Mouse (Mus musculus) splenic B cell, adult 2 months (primary cell): ENCODE measurements at regions not wholly inside any gene's neighbourhood (a gene's known extent, or its start where the extent isn't known, plus 50 kb on each side); places are given as distances from the start of the nearest gene placed in this dataset.

ENCODE experiments used
- DNase-seq: peaks from one replicate; pipeline ENCODE4 v3.0.0-alpha.2; 2011; ENCODE audit warnings: low read depth, low spot score
- H3K27me3 ChIP-seq: 2 replicates; pipeline ENCODE4 v1.6.1; 2012; ENCODE audit warnings: mild to moderate bottlenecking, low read length, moderate library complexity, mixed read lengths; ENCODE audit not compliant: control insufficient read depth, poor library complexity, insufficient read depth, severe bottlenecking
- H3K36me3 ChIP-seq: 2 replicates; pipeline ENCODE4 v1.6.1; 2012; ENCODE audit warnings: mild to moderate bottlenecking, low read length, moderate library complexity, mixed read lengths; ENCODE audit not compliant: control insufficient read depth, poor library complexity, insufficient read depth, severe bottlenecking

DNA sequence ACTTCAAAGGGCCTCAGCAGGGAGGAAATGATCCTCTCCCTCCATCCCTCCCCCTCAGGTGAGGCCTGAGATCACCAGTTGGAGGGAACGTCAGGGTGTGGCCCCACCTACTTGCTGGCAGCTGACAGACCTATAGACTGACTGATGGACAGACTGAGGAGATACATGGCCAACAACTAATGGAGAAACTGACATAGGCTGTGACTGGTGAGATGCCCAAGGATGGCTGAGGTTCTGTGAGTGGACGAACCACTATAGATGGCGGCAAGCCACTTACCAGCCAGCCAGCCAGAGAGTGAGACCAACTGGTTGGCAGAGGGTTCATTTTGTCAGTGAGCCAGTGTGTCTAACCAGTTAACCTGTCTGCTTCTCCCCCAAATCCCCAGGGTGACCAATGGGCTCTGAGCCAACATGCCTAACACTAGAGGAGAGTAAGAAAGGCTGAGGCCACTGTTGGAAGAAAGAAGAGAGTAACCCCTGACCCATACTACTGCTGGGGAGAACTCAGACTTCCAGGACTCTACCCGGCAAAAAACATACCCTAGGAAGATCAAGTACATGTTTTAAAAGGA lies 147.4 kb downstream of the Fgf18 start:
- Histone ChIP-seq H3K36me3 (no peaks in the 10 kb centered on the region), H3K27me3 (no peaks in the 10 kb centered on the region)
- no peak for DNase-seq

DNA sequence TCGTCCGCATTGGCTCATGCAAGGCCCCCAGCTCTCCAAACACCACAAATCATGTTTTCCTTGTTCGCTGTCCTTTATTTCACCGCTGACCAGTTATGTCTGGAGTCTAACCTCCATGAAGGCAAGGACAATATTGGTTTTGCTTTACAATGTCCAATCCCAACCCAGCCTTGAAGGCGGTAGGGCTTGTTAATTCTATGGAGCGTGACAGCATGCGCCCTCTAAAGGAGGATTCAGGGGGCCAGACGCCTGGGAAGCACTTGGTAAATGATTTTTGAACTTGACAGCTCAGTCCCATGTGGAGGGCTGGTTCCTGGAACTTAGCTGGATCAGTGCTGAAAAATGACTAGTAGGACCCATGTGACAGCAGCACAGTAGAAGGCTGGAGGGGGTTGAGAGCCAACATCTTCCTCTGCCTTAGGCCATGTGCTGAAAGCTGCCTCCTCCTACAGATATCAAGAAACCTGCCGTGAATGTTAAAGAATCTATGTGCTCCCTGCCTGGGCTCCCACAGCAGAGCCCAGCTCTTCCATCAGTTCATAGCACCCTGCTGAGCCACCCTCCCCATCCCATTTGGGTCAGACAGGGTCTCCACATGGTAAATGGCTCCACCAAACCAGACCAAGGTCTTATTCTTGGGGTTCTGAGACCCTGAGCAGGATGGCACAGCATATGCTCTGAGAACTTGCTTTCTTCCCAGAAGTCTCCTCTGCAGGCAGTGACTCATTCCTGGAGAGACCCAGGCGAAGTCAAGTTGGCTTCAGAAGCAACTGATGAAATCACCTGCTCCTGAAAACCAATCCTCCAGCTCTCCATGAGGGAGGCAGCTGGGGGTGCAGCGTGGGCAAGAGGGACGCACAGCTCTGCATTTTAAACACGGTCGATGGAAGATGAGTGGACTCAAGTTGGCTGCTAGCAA lies 148.3 kb downstream of the Fgf18 start:
- DNase-seq = no peak
- no peaks in the 10 kb centered on the region for H3K36me3 ChIP-seq
- H3K27me3 ChIP-seq = no peaks in the 10 kb centered on the region

DNA sequence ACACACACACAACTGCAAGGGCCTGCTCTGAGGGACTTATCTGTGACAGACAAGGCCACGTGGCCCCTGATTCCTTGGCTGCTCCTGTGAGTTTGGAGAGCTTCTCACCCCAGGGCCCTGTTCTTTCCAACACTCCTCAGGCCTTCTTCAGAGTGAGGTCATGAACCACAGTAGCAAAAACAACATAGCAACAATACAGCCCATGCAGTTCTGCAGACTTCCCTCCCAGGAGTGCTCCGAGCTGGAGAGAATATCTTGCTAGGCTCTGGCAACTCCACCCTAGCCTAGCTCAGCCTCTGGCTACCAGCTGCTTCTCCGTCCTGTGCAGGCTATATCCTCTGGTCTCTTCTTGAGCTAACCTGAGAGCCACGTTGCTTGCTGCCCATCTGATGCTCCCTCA lies 152.8 kb downstream of the Fgf18 start:
- no peaks in the 10 kb centered on the region for H3K36me3 ChIP-seq
- no peak for DNase-seq

DNA sequence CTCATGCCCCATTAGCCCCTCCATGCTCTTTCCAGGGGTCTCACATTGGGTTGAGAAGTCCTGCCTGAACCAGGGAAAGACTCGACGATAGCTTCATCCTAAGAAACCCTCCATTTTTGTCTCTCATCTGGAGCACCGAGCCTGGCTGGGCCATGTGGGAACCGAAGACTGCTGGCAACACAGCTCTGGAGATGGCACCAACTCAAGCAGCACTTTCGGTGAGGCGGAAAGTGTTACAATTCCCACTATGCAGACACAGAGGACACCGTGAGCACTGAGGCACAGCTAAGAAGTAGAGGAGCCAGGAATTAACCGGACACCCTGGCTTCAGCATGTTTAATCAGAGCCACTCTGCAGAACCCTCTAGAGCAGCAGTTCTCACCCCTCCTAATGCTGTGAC lies 153.8 kb downstream of the Fgf18 start:
- Histone ChIP-seq H3K27me3 (no peaks in the 10 kb centered on the region), H3K36me3 (no peaks in the 10 kb centered on the region)
- no peak for DNase-seq

More for the DNA sequence above, 152.8 kb downstream of the Fgf18 start:
- no peaks in the 10 kb centered on the region for H3K27me3 ChIP-seq

DNA sequence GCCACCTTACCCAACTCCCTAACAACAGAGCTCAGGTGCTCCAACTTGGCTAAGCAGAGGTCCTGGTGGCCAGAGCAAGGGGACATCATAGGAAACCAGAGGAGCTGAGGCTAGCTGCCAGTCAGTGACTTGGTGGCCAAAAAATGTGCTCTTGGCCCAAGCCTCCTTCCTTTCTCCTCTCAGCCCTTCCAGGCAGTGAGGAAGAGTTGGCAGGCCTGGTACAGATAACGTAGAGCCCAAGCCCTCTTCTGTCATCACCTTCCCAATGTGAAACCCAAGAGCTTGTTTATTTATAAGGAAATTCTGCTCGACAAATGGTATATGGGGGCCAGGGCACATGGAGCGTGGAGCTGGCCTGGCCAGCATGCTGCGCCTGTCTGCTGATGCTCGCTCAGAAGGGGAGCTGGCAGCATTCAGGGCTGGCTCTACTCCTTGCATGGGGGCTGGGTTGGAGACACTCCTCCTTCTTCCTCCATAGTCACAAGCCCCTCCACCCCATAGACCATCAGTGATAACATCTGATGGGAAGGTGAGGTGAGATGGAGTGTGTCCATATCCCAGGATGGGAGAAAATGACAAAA lies 156.1 kb downstream of the Fgf18 start:
- Histone ChIP-seq H3K36me3 (no peaks in the 10 kb centered on the region), H3K27me3 (no peaks in the 10 kb centered on the region)
- DNase-seq = no peak

DNA sequence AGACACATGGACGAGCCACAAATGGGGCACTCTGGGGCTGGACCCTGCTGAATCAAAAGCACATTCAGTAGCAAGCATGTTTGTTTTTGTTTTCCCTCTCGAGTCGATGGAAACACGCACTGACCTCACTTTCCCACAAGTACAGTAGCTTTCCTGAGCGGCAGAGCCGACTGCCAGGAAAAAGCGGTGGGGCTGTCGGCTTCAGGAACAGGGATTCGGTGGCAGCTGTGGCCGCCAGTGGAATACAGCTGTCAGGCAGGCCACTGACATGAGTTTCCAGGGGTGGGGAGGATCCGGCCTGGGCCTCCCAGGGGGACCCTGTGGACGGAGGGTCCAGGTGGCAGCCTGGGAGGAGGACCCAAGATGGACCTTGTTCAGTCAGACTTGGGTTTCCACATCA lies 157.0 kb downstream of the Fgf18 start:
- Histone ChIP-seq H3K27me3 (no peaks in the 10 kb centered on the region), H3K36me3 (no peaks in the 10 kb centered on the region)
- DNase-seq = no peak

DNA sequence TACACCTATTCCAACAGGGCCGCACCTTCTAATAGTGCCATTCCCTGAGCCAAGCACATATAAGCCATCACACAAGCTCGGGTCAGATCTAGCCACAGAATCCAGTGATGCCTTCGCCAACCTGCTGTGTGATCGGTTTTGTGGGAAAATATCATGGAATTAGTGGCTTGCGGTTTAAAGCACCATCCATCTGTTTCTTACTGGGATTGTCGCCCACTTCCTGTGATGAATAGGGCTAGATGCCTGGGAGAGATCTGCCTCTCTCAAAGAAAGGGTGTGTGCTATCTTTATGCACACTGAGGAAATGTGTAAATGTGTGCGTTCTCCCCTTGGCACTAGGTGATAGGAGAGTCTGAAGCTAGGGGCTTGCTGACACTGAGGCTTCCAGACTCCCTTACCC lies 154.5 kb upstream of the Smim23 start:
- Histone ChIP-seq H3K36me3 (no peaks in the 10 kb centered on the region), H3K27me3 (no peaks in the 10 kb centered on the region)
- no peak for DNase-seq

DNA sequence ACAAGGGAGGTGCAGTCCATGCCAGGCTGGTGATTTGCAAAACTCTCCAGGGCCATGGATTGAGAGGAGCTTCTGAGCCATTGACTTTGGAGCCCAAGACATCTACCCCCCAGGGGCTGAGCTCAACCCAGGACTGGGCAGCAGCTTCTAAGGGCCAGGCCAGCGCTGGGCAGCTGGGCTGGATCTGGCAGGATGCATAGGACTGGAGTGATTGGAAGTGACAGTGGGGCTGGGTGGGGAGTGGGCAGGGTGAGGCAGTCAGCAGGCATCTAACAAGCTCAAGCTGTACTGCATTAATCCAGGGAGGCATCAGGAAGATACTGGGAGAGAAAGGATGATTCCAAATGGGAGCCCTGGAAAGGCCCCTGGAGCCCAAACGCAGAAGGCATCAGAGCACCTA lies 152.2 kb upstream of the Smim23 start:
- DNase-seq = no peak
- Histone ChIP-seq H3K27me3 (no peaks in the 10 kb centered on the region), H3K36me3 (no peaks in the 10 kb centered on the region)

DNA sequence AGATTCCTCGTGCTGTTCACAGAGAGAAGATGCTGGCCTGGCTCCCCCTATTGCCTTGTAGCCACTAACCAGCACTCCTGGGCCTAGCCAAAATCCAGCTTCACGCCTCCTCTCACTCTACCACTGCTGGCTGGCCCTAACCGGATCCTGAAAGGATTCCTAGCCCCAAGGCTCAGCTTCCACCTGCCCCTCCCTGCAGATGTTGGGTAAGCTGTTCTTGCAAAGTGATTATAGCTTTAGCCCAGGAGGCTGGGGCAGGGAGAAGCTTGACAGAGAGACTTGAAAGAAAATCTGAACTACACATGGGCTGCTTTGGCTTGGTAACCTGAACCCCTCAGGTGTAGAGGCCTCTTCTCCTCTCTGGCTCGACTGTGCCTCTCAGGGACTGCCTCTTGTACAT lies 149.0 kb upstream of the Smim23 start:
- no peaks in the 10 kb centered on the region for H3K36me3 ChIP-seq
- DNase-seq = no peak
- H3K27me3 ChIP-seq = no peaks in the 10 kb centered on the region

DNA sequence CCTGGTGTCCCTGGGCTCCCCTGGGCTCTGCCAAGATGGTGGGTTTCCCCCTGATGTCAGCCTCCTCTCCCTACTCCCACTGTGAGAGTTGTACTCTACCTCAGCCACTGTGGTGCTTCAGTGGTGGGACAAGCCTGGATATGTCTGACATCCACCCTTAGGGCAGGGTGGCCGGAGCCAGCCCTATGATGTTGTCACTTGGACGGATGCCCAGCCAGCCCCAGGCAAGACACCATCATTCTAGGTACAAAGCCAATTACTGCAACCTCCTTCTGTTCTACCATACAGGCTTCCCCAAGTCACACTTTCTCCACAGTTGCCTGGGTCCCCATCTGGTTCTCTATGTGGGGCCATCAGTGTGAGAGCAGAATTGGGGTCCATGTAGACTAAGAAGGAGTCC lies 141.0 kb upstream of the Smim23 start:
- no peak for DNase-seq
- no peaks in the 10 kb centered on the region for H3K36me3 ChIP-seq
- no peaks in the 10 kb centered on the region for H3K27me3 ChIP-seq

DNA sequence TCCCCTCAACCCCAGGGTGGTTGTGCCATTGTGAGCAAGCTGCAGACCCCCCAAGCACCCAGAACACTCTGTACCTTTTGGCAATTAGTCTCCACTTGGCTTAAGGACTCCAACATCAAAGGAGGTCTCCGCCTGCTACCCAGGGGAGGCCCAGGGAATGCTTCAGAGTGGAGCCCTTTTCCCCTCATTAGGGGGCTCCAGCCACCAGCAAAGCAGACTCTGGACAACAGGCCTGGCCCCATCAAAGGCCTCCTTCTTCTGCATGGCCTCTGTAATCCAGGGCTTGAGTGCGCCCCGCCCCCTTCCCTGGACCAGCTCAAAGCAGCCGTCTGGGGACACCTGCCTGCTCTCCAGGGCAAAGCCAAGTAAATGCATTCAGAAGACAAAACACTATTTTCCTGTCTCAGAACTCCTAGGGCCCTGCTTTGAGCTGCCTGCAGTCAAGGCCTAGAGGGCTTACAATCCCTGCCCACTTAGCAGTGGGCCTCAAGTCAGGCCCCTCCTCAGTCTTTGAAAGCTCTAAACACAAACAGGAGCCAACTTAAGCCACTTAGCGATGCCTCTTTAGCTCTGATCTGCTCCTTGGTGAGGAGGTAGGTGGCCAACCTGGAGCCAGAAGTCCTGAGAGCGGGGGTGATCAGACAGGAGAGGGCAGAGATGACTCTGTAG lies 139.4 kb upstream of the Smim23 start:
- Histone ChIP-seq H3K27me3 (no peaks in the 10 kb centered on the region), H3K36me3 (no peaks in the 10 kb centered on the region)
- DNase-seq = no peak

DNA sequence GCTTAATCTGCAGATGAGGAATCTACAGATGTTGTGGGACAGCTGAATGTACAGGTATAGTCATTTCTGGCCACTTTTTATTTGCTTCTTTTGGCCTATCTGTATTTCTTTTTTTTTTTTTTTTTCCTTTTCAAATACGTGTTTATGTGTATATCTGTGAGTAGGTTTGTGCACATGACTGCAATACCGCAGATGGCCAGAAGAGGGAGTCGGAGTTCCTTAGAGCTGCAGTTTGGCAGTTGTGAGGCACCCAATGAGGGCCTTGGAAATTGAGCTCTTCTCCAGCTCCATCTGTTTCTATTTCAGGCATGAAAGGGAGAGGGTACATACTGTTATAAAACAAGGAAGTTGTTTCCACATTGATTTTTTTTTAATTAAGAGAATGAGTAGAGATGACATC lies 137.2 kb upstream of the Smim23 start:
- Histone ChIP-seq H3K27me3 (no peaks in the 10 kb centered on the region), H3K36me3 (no peaks in the 10 kb centered on the region)
- DNase-seq = peak; percentile 5

DNA sequence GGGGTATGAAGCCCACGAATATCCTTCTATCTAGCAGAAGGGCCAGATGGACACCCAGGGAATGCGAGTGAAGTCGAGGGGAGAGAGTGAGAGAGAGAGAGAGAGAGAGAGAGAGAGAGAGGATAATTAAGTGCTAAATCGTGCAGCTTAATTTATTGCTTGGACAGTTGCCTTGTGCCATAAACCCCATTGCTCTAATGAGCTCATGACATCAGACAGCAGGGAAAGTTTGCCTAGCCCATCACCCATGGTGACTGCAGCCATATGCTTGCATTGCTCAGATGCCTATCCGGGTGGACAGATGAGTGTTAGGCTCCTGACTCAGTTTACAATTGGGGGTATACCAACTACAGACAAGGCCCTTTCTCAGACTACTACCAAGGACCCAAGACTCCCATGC lies 134.6 kb upstream of the Smim23 start:
- Histone ChIP-seq H3K36me3 (no peaks in the 10 kb centered on the region), H3K27me3 (no peaks in the 10 kb centered on the region)
- DNase-seq = no peak

DNA sequence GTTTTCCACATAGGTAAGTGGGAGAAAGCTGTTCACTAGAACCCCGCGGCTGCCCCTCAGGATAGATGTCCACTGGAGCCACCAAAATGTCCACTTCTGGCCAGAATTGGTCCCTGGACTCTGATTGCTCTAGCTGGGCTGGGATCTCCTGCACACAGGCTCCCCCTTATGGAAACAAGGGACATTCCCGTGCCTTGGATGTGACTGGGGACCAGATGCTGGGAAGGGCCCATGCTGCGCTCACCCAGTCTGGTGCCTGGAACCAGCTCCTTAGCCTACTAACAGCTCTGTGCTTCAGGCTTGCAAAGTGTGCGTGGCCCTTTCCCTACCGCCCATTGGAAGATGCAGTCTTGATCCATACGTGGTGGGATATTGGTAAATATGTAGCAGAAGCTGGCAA lies 132.6 kb upstream of the Smim23 start:
- DNase-seq = no peak
- Histone ChIP-seq H3K36me3 (no peaks in the 10 kb centered on the region), H3K27me3 (no peaks in the 10 kb centered on the region)

DNA sequence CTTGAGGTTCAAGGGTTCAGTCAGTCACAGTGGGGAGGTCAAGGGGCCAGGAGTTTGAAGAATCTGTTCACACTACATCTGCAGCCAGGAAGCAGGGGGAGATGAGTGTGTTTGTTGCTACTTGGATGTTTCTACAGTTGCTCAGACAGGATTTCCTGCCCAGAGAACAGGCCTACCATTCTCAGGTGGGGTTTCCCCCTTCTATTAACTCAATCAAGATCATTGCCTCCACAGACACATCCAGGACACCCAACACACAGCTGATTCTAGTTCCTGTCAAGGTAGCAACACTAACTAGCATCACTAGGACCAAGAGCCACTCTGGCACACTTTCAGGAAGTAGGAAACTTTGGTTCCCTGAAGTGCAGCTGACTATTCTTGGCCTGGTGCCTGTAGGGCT lies 127.9 kb upstream of the Smim23 start:
- no peaks in the 10 kb centered on the region for H3K27me3 ChIP-seq
- DNase-seq = no peak
- H3K36me3 ChIP-seq = no peaks in the 10 kb centered on the region
